Mouse (Mus musculus) frontal cortex, postnatal 10 days (tissue): ENCODE measurements around the gene Rbks.
"Not testable (repeated sequence)": the region's sequence is repeated elsewhere in the genome, so short reads cannot be mapped to it uniquely, and the experiment has no call there.

Source experiments
- DNase-seq, 2 experiments: peaks; one replicate each; pipeline ENCODE4 v3.0.0; 2022; ENCODE audit warnings: low spot score in 2 of 2, mixed read lengths in 1 of 2

Rbks gene

GRCm38 (mm10) chr5:31678000-31678399 is 19.4 kb downstream of the Rbks start:
- DNase-seq: no peak

DNA sequence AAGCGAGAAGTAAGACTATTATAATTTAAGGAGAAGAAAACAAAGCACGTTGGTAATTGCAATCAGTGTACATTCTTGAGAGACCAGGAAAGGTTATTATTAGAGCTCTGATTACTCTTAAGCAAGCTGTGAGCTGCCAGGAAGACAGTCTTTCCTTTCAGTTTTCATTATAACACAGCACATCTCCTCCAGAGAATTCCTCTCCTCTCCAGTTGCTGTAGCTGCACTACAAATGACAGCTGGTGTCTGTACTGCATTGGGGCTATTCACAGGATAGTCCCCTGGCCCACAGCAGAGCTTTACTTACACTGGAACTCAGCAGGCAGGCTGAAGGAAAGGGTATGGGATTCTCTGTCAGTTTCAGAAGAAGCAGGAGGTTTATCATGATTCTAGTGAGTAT is 24.0 kb downstream of the Rbks start:
- no peak for DNase-seq

- DNase-seq: no peak
These were observed 26.3 kb downstream of the Rbks start for GRCm38 (mm10) chr5:31671137-31671536.

GRCm38 (mm10) chr5:31669984-31670383 is 27.4 kb downstream of the Rbks start:
- DNase-seq: no peak

DNA sequence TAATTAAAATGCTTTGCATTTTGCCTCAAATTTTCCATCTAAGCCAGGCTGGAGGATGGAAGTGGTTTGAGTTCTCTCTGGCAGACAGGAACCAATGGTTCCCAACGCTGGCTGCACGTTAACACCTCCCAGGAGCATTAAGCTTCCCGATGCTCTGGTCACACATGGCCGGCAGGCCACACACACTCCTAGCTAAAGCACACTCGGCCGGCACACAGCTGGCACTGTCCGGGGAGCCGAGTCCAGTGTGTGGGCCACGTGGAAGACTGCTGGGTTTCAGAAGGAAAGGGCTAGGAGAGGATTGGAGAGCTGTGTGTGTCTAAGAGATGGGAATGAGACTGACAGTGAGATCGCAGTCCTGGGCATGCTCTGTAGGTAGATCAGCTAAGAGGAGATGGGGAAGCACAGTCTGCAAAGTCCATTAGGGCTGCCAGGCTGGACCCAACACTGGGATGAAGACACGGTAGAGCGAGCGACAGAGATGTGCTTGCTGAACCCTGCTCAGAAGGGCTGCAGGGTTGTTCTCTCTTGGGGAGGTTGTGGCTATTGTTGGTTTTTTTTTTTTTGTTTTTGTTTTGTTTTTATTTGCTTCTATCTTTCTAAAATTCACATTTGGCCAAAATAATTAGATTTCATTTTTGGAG is 29.0 kb downstream of the Rbks start:
- no peak for DNase-seq

GRCm38 (mm10) chr5:31666176-31666575 is 31.3 kb downstream of the Rbks start:
- no peak for DNase-seq

DNA sequence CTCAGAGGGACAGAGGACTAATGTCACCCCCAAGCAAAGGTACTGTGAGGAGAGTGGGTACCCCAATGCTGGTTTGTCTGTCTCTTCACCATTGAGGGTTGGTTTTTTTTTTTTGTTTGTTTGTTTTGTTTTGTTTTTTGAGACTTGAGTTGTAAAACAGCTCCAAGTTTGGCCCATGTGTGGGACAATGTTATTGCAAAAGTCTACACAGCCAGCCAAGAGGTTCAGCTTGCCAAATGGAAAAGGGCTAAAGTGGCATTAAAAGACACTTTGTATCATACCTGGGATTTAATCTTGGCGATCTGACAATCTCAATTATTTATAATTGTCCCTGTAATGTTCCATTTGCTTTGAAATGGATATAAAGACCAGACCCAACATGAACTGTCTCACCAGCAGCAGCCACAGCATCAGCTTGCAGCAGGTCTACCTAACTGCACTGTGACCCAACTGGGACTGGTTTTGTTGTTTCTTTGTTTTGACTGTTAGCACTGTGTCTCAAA is 41.7 kb downstream of the Rbks start:
- DNase-seq: no peak

GRCm38 (mm10) chr5:31650518-31651288 is 46.7 kb downstream of the Rbks start:
- DNase-seq: no peak

DNA sequence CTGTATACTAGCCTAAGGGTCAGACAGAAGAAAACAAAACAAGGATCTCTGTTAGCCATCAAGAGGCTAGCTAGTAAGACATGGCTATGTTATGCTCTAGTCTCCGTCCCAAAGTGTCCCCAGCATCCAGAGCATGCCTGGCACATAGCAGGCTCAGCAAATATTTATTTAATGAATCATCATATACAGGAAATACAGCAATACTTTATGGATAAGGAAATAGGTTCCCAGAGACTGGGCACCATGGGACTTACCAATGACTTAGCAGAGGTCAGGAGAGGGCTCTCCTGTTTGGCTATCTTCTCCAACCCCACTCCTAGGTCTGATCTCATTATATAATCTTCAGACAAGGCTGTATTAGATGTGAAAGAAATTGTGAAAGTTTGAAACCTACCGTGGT is 50.1 kb downstream of the Rbks start:
- DNase-seq: no peak

DNA sequence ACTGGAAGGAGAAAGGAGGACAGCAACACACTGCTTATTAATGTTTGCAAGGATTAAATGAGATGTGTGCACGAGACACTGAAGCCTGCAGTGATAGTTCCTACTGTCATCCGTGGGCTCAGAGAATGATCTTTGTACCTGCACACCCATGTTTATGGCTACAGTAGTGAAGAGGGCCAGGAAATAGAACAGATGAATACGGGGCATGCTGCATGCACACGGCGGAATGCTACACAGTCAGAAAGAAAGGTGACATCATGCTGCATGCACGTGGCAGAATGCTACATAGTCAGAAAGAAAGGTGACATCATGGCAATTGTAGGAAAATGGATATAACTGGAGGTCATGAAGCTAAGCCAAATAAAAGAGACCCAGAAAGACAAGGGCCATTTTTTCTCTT is 50.9 kb downstream of the Rbks start:
- DNase-seq: no peak

- DNase-seq: no peak
These were observed 51.6 kb downstream of the Rbks start for GRCm38 (mm10) chr5:31645798-31646197.

- no peak for DNase-seq
These were observed 52.6 kb downstream of the Rbks start for GRCm38 (mm10) chr5:31644847-31645246.

- no peak for DNase-seq
These were observed 53.2 kb downstream of the Rbks start for GRCm38 (mm10) chr5:31644272-31644671.

DNA sequence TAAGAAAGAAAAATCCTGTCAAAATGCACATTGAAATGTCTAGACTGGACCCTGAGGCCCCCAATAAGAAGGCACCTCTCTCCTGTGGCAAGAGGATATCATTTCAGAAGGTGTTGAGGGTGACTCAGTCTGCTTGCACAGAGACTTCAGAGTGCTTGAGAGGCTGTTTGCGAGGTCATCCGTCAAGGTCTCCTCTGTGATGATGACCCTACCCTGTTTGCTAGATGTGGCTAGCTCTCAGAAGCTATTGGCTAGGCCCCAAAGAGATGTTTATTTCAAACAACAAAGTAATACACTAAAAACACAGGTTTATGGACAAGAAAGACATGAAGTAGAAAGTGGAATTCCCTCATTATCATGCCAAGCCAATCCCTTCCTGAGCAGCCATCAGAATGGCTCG is 55.1 kb downstream of the Rbks start:
- DNase-seq: no peak

GRCm38 (mm10) chr5:31640542-31640941 is 56.9 kb downstream of the Rbks start:
- no peak for DNase-seq

DNA sequence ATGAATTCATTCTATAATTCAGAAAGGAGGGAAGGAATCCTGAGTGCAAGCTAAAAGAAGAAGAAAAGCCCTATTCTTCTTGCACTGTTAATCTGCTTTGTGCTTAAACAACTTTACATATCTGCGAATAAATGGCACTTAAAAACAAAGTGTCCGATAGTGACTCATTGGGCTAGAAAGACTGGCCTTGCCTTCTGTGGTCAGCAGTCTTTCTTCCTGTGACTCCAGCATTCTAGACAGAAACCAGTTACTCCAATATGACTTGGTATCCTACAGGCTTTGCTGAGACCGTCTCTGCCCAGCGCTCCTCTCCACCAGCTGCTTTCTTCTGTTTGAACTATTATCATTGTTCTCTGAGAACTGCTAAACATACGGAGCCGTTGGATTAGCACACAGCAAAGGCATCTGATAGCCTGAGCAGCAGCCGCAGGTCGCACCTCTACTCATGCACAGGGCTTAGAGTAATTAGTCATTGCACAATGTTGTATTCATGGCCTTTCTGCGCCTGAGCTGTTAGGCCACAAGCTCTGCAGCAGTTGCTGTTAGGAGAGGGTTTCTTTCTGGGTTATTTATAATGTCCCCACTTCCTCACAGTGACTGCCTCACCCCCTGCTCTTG is 60.7 kb downstream of the Rbks start:
- no peak for DNase-seq

DNA sequence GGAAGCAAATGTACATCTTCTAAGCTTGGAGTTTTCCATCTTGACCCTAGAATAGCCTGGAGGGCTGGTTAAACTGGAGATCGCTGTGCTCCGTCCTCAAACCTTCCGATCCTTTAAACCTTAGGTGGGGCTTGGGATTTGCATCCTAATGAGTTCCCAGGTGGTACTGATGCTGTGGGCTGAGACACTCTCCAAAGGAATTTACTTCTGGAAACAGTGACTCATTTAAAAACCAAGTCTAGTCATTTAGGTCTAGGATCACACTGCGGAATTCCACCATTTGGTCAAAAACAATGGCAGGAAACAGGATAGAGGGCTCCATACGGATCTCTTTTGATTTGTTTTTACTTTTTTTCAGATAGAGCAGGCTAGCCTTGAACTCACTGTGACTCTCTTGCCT is 62.7 kb downstream of the Rbks start:
- DNase-seq: no peak

GRCm38 (mm10) chr5:31634161-31634560 is 63.3 kb downstream of the Rbks start:
- no peak for DNase-seq

DNA sequence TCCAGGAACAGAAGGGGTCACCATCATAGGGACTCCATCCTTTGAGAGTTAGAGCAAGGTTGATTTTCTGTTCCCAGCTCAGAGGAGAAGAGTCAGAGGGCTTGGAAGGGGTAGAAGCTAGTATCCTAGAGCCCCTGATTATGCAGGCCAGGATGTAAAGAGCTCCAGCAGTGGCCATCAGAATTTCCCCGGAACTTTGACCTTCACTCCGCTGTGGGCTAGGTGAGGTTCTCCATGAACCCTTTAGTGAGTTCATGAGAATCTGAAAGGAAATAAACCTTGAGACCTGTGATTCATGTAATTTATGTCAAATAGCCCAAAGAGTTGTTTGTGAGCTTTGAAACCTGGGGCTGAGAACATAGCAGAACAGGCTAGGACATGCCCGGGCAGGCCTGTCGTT is 66.3 kb downstream of the Rbks start:
- DNase-seq: not testable (repeated sequence)

DNA sequence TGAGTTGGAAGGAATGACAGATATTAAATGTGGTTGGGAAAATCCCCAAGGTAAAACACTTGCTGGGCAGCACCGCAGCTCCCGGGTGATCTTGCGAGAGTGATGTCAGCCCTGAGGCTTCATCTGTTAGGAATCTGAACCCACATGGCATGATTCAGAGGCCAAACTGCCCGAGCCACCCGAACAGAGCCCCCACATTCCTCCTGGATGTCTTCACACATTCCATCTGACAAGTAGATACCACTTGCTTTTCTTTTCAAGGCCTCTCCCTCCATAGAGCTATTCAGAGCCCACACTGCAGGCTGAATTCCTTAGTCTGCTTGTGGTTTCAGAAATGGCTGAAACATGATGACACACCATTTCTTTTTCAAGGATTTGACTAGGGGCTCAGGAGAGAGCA is 67.4 kb downstream of the Rbks start:
- DNase-seq: no peak

- DNase-seq: no peak
These were observed 68.9 kb downstream of the Rbks start for GRCm38 (mm10) chr5:31628555-31628954.

DNA sequence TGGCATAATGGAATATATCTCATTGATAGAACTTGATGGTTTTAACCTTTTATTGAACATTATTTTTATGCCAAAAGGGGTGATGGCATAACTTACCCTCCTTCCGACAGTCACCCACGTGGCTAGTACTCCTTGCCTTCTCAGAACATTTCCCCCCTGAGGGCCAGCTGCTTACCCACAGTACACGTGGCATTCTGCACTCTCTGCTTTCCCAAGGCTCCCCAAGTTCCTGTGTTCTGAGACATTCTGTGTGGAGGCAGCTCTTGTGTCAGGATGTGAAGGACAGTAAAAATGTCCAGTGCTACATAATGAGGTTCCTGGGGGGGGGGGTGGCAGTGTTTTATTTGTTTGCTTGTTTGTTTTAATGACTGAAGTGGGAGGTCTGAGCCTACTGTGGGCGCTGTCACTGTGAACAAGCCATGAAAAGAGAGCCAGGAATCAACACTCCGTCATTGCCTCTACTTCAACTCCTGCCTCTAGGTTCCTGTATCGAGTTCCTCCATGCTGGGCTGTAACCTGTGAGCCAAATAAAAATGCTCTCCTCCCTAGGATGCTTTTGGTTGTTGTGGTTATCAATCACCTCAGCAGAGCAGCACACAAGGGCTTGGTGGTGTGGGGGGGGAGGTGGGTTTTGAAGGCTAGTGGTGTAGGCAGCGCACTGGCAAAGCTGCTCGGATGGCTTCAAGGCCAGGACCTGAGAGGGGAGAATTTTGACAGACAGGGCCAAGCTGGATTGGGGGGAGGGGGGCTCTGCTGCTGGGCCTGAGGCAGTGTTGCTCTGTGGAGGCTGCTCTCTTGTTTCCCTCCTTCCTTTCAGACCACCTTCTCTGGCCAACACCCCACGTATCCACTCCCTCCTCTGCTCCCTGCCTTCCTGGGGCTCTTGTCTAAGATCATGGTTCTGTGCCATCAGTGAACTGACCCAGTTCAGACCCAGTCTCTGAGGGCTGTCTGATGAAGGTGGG is 69.6 kb downstream of the Rbks start:
- no peak for DNase-seq
